Mouse (Mus musculus): ENCODE results near the gene Gab1.

The Gab1 gene

DNA sequence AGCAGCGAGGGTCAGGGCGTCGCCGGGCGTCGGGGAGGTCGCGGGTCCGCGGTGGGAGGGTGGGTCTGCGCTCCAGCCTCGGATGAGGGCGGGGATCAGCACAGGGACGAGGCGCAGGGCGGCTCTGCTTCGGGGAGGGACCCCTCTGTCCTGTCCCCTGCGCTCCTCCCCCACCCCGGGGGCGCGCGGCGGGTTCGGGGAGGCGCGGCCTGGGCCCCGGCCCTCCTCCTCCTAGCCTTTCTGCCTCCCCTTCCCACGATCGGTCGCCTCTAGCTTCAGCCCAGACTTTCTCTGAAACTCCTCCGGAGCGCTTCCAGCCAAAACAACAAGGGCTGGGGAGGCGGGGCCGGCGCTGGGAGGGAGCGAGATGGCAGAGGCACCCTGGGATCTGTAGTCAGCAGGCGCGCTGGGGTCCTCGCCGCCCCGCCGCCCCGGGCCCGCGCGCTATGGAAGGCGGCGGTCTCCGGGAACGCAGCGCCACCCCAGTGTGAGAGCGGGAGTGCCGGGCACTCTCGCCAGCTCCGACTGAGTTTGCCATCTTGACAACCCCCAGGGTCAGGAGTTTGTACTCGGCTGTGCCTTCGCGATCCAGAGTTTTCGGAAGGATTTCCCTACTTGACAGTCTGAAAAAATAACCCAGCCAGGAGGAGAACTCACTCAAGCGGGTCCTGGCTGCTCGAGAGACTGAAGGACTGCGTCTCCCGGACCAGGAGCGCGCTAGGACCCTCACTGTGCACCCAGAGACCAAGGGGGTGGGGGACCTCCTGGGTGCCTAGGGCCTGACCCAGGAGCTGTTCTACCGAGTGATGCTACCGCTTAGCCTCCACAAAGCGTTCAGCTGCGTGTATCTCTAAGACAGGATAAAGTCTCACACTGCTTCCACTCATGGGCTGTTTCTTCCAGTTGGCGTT is at the start of gene Gab1:
TSS of gene Gab1 (minus strand) at position 324 of the 911 bp plus-strand sequence.
- DNase-seq: peak; percentile 60 to 72

DNA sequence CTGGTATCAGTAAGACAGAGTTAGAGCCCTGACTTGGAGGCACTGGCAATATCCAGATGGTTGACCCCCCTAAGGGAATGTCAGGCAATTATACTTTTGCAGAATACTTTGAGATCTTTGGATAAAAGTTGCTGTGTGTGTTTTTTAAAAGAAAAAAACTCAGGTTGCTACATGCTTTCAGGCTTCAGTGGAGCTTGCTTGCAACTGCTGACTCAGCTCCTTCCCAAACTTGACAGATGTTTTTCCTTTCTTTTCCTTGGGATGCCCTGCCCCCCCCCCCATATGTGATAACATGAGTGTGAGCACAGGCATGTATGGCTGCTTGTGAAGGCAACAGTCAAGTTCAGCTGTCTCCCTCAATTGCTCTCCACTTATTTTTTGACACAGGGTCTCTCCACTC is 48.5 kb upstream of the Gab1 start:
- DNase-seq: no peak

DNA sequence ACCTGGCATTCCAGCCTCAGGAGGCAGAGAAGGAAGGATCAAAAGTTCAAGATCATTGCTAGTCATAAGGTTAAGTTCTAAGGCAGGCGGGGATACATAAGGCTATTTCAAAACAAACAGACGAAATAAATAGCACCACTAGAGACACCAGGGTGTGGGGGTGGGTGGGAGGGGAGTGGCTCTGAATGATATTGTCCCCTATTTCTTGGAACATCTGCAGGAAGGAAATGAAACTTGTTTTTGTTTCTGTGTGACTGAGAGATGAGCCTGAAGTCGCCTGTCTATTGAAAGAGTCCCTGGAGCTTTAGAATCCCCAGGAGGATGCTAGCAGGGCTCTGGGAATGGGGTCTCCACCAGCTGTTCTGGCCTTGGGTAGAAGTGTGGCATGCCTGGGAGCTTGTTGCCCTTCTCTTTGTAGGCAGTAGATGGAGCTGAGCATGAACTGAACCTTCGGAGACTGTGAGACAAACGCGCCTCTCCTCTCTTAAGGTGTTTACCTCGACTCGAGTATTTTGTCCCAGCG is 43.5 kb upstream of the Gab1 start:
- DNase-seq: no peak

DNA sequence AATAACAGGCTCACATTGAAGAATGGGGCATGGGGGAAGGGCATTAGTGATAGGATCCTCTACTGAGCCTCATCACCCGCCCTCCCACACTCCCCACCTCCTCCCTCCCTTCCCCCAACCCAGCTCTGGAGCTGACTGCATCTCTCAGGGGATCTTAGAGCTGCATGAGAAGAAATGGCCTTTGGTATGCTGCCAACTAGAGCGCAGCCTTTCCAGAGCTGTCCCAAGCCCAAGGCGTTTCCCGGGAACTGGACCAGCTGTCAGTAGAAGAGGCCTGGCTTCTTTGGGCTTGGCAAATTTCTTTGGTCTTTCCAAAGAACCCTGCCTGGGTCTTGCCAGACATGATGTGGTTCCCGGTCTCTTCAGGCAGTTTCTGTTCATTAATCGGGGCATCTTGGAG is 42.3 kb upstream of the Gab1 start:
- peak; percentile 41 to 45 for DNase-seq

DNA sequence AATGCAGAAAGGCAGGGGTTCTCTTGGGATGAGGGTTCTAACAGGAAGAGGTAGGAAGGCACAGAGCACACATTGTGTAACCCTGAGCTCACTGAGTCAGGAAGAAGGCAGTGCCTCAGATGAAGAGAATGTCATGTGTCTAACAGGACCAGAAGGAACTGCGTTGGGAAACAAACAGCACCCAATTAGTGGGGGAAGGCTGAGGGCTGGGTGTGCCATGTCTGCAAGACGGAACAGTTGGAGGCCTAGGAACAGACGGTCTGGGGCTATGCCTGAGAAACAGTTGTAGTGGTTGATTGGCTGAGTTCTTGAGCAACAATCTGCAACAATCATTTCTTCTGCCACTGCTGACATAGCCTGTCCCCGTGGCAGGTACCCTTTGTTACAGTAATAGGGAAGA is 38.8 kb upstream of the Gab1 start:
- no peak for DNase-seq

DNA sequence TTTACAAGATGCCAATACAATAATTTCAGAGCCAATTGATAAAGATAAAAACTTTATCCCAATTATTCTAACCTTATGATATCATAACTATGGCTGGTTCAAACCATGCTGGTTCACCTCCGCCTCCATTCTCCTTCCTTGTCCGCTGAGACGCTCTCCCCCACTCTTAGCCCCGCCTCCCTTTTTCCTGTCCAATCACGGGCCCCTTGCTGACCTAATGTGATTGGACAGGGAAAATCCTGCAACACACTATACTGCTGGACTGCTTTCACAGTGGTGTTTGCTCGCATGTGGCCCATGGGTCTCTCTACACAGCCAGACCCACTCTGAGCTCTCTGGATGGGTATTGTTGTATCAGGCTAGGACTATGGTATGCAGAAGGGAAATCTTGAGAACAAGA is 38.2 kb upstream of the Gab1 start:
- DNase-seq: no peak

DNA sequence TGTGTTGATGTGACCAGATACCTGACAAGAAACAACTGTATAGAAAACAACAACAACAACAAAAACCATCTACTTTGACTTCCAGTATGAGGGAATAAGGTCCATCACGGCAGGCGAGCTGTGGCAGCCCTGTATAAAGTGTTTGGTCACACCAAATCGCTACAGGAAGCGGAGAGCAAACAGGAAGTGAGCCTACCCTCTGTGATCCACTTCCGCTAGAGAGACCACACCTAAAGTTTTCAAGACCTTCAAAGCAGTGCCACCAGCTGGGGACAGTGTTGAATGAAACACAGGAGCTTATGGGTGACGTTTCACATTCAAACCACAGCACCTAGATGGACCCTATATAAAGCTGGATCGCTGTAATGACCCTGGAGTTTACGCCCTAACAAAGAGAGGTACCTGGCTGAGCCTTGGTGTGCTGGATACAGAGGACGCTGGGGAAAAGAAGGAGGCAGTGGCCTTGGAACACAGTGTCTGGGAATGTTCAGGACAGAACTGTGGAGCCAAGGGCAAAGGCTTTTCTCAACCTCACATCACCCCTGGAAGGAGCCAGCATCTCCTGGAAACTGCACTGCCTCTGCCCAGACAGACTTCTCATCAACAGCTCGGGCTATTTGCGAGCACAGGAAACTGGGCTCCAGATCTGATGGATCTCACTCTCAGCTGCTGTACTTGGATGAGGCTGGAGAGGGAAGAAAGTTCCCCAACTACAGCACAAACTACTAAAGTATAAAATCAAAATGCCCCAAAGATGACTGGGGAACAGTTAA is 36.3 kb upstream of the Gab1 start:
- no peak for DNase-seq

DNA sequence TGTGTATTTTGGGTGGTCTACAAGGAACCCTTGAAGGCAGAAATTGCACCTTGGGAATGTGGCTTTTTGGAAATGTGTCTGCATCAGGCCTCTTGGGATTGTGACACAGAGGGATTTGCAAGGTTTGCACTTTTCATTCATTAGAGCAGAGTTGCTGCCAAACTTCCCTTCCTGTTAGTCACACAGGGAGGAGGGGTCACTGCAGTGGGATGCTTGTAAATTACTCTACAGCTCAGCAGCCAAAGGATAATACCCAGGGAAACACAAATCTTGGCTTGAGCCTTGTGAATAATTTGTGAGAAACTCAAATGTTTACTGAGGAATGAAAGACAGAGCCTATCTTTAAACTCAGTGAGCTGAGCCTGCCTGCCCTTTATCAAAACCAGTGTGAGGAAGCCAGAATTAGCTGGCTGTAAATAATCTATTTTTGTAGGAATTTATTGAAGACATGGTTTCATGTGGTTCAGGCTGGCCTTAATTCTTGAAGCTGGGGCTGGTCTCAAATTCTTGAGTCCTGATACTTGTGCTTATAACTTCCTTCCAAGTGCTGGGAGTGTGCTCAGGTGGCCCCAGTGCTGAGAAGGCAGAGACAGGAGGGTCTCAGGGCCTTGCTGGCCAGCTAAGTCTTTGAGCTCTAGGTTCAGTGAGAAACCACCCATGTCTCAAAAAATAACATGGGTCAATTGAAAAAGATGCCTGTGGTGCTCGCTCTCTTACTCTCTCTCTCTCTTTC is 32.9 kb upstream of the Gab1 start:
- DNase-seq: no peak

DNA sequence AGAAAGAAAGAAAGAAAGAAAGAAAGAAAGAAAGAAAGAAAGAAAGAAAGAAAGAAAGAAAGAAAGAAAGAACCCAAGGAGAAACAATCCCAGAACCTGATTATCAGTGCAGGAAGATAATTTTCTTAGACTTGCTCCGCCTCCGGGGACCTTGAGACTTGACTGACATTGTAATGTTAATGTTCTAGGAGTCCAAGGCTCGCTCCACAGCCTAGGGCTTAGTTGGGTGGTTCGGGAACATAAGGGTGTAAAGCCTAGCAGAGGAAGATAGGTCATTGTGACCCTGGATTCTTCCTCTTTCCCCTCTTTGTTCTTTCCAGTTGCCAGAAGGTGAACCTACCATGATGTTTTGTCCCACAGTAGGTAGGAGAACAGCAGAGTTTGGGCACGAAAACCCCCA is 31.1 kb upstream of the Gab1 start:
- DNase-seq: no peak

DNA sequence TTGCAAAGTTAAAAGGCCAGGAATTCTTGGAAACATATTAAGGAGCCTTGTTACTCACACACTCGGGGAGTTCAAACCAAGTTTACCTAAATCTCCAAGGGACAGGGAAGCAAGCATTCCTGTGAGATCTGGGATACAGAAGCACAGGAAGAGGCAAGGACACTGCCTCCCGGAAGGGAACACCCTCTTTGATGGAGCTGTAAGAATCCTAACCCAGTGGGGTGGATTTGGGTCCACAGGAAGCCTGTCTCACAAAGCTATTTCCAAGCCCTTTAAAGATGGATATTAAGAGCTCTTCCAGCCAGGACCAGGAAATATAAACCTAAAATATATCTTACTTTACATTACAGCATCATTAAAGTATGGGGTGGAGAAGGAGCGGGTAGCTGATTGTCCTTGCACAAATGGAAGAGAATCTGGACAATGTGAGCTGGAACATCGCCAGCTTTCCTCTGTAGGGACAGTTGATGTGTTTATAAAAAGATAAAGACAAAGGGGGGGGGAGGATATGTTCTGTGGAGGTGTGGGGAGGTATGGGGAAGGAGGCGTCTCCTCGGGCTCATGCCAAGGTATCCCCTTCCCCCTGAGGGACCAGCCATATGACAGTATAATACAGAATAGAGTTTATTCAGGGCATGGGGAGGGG is 28.1 kb upstream of the Gab1 start:
- no peak for DNase-seq

DNA sequence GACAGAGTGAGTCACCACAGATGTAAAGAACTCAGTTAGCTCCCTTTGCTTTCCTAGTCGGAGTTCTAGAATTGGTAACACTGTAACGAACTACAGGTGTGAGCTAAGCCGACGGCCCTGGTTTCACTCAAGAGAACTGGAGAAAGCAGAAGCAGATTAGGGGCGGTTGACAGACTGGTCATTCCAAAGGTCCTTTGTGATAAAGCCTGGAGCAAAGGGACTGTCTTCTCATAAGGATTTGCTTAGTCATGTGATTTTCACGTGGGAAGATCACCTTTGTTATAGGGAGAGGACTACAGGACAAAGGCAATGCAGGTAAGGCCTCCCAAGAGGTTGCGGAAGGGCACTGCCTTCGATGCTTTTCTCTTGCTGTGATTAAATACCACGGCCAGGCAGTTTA is 22.0 kb upstream of the Gab1 start:
- no peak for DNase-seq

DNA sequence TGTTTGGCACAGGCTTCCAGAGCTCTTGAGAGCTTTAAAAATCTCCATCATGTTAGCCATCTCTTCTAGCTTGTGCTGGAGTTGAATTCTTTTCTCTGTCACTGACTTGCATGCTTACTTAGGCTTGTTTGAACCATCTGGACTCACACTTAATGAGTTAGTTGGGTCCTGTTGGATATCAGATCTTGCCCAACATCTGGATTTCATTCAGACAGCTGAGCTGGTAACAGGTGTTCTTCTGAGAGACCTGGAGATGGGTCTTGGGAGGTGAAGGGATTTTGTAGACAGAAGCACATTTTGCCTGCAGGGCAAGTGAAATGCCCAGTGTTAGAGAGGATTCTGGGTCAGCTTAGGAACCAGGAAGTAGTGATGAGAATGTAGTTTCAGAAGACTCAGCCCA is 19.0 kb upstream of the Gab1 start:
- no peak for DNase-seq

DNA sequence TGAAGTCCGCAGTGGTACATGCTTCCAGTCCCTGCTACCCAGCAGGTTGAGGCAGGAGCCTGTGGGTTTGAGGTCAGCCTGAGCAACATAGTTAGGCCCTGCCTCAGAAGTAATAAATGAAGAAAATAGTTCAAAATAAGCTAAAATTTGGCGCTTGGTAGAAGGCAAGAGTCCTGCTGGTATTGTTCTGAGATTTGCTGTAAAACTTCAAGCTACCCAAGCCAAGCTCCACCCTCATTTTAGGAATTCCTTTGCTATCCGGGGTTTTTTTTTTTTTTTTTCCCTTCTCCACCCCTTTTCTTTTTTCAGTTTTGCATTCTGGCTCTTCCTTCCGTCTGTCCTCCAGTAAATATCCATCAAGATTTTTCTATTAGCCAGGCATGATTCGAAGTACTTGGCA is 15.7 kb upstream of the Gab1 start:
- DNase-seq: no peak

DNA sequence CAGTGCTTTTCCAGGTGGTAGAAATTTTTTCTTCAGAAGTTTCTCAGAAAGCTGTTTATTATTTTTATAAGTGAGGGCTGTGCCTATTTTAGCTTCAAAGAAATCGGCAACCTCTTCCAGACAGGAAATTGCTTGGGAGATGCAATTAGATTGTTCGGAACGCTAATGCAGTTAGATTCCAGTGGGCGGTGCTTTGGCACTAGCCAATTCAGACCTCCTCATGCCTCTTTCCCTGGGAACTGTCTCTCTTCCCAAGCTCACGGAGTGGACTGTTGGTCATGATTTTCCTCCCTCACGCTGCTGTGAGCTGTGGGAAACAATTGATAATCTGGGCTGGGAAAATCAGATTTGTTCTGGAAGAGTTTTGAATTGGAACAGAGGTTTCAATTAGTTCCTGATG is 15.1 kb upstream of the Gab1 start:
- DNase-seq: no peak

DNA sequence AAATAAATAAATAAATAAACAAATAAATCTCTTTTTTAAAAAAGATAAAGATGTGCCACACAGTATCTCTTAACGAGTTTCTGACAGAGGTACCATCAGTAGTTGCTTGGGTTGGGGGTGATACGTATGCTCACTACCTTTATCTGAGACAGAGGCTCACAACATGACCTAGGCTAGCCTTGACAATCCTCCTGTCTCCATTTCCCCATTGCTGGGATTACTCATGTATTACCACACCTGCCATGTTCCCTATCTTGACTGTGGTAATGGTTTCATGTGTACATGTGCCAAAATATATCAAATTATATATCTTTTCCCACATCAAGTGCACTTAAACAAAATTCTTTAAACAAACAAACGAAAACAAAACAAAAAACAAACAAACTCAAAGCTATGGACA is 14.2 kb upstream of the Gab1 start:
- no peak for DNase-seq

DNA sequence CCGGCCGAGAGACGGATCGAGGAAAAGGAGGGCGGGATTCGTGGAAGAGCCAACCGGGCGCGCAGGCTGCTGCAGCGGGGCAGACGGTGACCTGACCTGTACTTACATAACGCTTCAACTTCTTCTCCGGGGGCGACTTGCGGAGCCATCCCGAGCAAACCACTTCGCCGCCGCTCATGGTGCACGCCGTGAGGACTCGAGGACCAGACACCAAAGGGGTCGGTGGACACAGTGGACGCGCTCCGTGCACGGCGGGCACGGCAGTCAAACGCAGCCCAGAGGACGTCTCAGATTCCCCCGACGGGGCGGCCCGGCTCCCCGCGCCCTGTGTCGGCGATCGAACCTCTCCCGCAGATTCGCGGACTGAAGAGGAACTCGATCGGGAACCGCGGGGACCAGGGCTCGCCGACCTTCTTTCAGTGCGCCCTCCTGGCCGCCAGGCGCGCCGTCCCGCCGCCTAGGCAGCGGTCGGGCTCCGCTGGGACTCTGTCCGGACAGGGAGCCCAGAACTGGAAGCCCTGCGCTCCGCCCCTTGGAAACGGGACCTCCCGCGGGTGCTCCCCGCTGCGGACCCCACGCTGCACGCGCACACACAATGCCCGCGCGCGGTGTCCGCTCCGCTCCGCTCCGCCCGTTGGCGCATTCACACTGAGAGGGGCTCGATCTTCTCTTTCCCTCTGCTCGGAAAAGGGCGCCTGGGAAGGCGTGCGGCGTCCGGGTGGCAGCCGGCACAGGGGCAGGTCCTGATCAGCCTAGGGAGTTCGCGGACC is 708 bp downstream of the Gab1 start:
- DNase-seq: peak; percentile 28 to 55

DNA sequence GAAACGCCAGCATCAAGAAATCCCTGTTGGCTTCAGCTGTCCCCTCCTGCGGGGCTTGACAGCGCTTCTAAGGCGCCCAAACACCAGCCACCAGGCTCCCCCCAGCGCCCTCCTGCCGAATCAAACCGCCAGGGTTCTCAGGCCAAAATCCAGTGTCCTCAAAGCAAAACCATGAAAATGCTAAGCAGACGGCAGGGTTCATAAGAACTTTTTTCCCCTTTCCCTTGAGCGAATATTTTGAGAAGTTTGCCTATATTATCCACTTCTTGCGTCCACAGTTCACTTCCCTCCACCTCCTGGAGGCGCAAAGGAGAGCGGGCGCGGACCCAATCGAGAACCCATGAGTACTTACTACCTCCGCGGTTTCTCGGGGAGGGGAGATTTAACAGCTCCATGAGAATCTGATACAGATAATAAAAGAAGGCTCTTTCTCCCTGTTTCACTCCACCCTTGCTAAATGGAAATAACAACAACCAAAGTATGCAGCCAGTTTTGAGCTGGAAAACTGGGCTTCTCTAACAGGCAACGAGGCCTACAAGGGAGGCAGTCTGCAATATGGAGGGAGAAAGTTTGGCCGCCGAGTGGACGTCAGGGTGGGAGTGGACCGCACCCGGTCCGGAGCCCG is 1.4 kb downstream of the Gab1 start:
- peak; percentile 15 to 36 for DNase-seq

DNA sequence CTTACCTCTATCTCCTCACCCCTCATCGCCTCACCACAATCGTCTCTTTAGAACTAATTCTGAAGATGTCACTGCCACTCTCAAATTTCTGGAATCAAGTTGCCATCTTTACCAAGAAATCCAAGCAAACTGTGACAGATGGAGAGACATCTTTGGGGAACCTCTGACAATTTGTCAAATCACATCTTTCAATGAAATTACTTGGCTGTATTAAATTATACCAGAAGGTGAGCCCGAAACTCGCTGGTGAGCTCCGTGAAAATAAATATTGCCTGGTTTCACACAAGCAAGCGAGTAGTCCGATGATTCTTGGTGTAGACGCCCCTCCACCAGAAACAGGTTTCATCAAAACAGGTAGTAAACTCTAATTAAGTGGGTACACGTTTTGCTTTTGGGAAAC is 2.2 kb downstream of the Gab1 start:
- no peak for DNase-seq

DNA sequence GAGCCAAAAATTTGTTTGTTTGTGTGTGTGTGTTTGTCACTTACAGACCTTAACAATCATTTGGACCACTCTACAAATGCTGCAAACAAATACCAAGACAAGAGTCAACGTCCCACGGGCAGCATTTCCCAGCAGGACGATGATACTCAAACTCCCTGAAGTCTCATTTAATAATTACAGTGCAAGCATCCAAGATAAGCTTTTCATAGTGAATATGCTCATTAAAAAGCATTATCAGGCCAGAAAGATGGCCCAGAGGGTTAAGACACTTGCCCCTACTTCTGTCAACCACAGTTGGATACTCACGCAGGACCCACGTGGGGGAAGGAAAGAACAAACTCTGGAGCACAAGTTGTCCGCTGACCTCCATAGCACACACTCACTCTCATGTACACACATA is 4.8 kb downstream of the Gab1 start:
- no peak for DNase-seq

DNA sequence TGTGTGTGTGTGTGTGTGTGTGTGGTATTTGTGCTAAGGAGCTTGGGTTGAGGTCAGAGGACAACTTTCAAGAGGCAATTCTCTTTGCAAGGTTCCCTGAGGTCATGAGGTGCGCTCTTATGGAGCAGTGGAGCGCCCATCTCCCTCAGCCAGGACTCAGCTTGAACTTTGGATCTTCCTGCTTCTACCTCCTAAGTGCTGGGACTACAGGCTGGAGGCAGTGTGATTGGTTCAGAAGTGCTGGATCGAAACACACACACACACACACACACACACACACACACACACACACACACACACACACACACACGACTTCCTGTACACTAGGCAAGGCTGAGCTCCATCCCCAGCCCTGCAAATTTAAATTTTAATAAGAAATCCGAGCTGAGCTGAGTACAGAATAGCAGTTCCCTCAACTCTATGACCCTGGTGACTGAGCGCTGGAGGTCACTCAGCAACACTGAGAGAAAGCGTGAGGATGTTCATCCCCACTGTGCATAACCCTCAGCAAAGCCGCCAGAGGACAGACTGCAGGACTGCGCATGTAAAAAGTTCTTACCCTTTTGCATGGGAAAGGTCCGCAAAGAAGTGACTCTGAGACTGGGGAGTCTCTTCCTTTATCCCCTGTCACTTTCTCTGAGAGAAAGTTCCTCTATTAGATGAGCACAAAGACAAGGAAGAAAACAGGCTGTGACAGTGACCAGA is 6.4 kb downstream of the Gab1 start:
- DNase-seq: no peak

DNA sequence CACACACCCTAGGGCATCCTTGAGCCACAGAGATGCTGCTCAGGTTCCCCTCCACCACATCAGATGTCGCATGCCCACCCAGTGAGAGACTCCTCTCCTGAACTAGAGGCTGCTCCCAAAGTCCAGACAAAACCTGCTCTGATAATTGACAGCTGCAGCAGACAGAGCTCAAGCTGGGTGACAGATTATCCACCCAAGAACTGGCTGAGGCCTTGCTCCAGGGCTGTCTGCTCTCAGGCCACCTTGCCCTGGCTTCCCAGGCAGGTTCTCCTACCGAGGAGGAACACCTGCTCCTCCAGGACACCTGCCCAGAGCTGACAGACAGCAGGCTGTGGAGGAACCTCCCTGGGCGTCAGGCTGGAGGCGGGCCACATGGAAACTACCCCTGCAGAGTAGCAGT is 7.6 kb downstream of the Gab1 start:
- DNase-seq: peak; percentile 81 to 86
